Mouse (Mus musculus): Measurements from ENCODE around the gene Timp3.

Timp3 gene

DNA sequence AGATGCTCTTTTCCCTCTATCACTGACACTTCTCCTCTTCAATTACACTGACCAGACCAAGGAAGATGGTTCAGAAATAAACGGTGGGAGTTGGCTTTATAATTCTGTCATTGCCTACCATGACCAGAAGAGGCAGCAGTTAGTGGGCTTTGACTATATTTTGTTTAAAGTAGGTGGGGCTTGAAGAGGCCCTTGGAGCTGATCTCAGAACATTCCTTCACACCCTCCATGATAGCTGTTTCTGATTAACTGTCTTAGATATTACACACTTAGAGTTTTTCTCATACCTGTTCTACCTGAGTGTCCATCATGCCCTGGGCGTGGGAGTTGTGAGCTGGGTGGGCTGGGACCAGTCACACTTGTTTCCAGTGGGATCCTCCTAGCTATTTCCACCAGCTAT lies 28.5 kb downstream of the Timp3 start:
- DNase-seq (ENCODE audit: low spot score in 2 of 2), result no peak

DNA sequence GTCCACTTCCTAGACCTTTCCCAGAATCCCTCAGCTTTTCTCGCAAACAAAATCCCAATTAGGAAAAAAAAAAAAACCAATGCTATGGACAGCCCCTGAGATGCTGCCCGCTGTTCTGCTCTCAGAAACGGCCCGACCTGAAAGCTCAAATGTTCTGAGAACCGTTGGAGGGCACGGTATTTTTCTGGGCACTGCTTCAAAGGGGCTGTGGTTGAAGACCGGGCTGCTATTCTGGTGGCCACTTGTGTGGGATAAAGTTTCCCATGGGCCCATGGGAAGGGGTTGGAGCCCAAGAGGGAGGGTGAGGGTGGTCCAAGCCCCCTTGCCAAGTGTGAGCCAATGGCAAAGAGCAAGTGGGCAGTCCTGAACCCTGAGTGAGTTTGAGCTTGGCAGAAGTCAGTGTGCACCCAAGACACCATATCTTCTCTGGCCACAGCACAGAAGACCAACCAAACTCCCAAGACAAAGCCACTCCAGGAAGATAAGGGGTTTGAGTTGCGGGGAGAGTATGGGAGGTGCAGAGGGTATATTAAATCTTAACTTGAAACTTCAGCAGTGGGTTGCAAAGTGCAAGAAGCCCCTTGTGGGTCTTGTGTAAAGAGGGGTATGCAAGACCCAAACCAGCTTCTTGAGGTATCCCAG lies 29.2 kb downstream of the Timp3 start:
- DNase-seq (ENCODE audit: low spot score in 2 of 2), result no peak

DNA sequence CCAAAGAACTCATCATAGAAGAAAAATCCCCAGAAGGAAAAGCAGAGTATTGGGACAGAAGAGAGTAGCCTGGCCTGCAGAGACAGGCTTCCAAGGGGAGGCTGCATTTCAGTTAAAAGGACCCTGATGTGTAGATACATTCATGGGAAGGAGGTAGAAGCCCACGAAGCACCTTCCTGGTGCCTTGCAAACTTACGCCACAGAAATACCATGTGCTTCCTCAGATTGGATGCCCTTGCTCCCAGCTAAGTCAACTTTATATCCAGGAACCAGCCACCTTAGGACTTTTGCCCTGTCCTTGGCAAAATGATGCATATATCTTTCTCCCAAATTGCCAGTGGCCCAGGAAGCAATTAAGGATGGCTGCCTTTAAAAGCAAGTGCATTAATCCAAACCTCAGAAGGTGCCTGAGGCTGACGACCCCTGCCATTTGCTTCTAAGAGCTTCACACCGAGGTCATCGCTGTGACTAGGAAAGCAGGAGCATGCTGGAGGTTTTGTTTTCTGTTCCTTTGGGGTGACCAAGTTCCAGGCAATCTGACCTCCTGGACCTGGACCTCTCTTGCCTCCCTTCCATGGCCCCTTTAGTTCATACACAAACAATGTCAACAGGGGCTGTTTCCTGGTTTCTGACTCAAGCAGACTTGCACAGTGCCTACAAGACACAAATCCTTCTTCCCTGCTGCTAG lies 31.0 kb downstream of the Timp3 start:
- no peak for DNase-seq (ENCODE audit: low spot score in 2 of 2)

DNA sequence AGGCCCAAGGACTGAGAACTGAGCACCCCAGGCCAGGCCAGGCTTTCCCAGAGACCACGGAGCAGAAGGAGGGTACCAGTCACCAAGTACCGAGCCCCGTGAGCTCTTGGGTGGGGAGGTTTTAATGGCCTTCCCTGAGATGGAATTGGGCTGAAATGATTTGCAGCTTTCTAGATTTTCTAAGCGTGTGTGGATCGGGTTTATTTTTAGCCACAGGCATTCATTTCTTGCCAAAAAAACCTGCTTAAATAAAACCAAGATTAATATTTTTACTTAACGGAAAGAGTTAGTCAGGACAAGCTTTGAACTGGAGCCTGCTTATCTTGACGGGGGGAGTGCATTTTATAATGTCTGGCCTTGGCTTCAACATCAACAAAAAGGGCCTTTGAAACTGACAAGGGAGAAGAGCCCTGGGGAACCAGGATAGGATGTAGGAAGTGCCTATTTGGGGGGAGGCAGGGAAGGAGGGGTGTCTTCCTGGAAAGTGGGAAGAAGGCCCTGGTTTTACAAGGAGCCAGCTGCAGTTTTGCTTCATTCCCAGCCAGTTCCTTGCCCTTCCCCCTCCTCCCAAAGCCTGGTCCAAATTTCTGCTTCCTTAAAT lies 31.6 kb downstream of the Timp3 start:
- no peak for DNase-seq (ENCODE audit: low spot score in 2 of 2)

DNA sequence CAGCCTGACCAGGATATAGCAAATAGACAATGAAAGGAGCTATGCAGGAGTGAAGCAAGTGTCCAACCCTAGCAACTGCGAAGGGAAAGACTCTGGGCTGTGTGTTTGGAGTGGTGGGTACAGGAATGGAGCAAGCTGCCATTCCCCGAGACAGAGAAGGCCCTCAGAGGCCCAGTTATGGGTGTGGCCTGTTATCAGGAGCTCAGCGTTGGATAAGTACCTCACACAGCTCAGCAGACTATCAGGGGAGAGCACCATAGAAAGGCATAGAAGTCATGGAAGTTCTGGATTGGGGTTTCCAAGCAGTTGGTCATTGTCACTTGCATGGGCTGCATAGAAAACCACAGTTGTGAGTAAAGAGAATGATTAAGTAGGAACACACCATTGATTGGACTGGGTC lies 32.8 kb downstream of the Timp3 start:
- DNase-seq (ENCODE audit: low spot score in 2 of 2), result no peak

DNA sequence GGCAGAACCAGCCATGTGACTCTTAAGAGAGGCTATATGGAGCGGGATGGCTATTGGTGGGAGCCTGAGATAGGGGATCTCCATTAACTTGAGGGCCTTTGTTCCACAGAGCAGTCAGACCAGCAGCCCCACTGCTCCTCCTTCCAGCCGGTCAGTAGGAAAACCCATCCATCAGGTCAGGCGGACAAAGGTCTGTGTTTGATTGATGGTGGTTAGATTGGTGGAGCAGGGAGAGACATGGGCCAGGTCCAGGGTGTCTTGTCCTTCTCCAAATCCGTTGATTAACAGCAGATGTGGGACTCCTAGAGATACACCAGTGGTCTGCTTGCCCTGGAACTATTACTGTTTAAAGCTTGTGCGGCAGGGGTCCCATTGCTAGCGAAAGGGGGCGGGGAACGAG lies 34.4 kb downstream of the Timp3 start:
- no peak for DNase-seq (ENCODE audit: low spot score in 2 of 2)

DNA sequence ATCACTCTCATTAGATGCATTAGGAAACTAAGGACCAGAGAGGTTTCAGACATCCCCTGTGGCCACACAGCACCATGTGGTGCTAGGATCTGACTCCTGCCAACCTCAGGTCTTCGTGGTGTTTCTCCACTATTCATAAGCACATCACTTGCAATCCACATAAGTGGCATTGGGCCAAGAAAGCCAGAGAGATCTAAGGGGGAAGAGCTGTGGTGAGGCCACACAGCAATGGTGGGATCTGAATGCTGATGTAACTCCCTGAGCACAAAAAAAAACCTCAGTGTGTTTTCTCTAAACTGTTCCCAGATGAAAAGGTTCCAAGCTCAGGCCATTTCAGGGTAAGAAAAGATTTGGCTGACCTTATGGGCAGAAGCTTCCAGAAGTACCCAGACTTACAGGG lies 36.3 kb downstream of the Timp3 start:
- no peak for DNase-seq (ENCODE audit: low spot score in 2 of 2)

DNA sequence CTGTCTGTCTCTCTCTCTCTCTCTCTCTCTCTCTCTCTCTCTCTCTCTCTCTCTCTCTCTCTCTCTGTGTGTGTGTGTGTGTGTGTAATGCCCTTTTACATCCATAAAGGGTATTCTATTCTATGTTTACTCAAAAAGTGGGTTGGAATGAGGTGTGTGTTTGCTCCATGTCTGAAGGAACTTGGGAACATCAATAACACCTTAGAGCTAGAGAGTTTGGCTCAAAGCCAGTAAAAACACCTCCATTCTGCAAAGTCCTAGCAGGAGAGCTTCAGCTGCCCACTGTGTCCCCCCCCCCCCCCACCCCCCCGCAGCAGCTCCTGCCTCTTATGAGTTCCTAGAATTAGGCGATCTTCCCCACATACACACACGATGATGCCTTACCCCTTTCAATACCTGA lies 37.1 kb downstream of the Timp3 start:
- DNase-seq (ENCODE audit: low spot score in 2 of 2), result no peak

DNA sequence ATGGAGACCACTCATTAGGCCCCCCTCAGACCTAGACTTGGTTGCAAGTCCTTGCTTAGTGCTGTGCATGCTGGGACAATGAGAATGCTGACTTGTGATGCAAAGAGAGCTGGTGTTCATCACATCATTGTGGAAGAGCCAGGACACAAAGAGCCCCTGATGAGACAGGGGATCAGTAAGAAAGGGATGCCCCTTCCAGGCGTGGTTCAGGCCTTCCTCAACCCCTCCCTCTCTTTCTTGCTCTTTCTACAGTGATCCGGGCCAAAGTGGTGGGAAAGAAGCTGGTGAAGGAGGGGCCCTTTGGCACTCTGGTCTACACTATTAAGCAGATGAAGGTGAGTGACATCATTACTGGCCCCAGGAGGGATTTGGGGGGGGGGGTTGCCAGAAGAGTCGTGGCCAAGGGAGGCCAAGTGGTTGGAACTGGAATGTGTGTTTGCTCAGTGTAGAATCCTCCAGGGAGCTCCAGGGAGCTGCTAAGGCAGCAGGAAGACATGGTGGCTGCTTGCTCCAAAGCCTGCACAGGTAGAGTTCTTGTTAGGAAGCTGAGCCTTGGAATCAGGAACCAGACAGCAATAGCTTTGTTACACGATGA lies 38.0 kb downstream of the Timp3 start:
- DNase-seq (ENCODE audit: low spot score in 2 of 2), result no peak

DNA sequence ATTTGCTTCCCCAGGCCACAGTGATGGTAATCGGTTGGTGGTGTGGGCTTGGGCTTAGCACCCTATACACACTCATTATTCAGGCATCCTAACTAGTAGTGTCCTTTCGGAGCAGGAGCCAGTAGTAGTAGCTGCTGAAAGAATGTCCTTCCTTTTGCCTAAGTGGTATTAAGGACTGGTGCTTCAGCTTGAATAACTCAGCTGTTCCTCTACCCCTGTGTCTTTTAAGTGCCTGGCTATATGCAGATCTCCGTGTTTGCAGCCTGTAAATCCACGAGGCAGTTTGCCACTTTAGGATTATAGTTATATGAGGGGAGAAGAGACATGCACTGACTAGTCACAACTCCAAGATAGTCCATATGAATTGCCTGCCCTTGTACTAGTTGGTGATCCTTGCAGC lies 38.9 kb downstream of the Timp3 start:
- DNase-seq (ENCODE audit: low spot score in 2 of 2), result no peak

DNA sequence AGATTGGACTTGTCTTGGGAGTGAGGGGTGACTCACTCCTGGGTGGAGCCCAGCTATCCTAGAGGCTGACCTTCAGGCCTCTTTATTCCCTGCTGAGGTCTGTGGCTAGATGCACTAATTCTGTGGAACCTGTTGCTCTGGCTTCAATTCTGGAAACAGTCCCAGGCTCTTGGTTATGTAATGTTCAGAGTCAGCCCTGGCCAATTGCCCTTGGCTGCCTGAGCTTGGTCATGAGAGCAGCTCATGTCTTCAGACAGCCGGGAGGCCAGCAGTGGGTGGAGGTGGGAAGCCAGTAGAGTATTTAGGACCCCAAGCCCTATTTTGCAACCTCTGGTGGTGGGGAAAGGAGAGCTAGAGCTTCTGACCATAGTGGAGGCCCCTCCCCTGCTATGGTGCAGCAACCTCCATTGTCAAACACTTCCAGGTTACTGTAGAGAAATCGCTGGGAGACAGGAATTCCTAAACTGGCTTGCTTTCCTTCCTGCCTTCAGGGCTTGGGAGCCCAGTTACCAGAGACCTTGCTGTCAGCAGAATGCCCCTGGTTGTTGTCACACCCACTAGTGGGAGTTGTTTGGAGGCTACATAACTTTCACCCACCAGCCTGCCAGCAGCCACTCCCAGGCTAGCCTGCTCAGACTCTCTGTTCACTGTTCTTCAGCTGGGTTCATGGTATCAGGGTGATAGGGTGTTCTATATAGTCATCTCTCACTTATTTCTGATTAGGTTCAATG lies 39.6 kb downstream of the Timp3 start:
- no peak for DNase-seq (ENCODE audit: low spot score in 2 of 2)

DNA sequence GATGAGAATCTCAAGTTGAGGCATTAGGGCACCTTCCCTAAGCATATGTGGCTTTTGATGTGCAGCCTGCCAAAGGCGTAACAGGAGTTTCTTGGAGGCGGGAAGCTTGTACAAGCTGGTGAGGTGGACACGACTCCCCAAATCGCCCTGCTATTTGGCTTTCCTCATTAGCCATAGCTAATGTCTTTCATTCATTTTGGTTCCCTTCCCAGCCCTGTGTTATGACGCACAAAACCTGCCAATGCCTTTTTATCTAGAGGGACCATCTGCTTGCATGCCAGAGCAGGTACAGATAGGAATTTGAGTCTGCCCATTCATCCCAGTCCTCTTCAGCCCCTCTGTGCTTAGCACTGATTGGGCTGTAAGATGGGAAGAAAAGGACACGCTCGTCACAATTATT lies 40.2 kb downstream of the Timp3 start:
- DNase-seq (ENCODE audit: low spot score in 2 of 2), result no peak

DNA sequence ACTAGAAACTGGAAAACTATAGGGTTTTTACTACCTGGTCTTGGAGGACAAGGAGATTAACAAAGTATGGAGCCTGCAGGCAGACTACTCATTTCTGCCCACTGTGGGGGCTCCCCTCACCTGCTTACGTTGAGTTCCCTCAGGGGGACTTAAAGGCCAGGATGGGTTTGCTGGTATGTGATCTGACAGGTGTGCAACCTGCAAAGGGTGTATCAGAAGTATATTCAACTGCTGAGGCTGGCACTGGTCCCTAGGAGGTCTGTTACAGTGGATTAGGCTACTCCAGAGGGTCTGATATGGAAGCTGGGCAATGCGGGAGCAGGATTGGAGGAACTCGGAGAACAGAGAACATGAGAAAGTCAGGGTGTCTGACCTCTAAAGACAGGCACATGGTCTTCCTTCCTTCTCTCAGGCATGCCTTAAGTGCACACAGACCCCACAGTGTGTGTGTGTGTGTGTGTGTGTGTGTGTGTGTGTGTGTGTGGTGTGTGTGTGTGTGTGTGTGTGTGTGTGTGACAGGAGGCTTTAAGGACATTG lies 40.9 kb downstream of the Timp3 start:
- DNase-seq (ENCODE audit: low spot score in 2 of 2), result no peak

DNA sequence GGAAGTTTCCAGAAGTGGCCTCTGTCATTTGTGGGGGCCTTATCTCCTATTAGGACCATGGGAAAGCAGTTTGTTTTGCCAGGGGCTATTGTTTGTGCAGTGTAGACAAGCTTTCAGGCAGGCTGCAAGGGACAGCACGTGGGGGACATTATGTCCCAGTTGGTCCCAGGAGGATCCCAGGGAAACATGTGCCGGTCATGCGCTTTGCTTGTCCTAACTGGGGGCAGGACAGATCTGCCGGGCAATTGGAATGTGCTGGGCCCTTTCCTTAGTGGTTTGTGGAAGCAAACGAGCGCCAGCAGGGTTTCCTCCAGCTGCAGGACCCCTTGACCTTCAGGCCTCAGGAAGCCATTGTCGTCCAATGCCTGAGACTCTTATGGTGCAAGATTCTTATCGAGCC lies 41.4 kb downstream of the Timp3 start:
- no peak for DNase-seq (ENCODE audit: low spot score in 2 of 2)

DNA sequence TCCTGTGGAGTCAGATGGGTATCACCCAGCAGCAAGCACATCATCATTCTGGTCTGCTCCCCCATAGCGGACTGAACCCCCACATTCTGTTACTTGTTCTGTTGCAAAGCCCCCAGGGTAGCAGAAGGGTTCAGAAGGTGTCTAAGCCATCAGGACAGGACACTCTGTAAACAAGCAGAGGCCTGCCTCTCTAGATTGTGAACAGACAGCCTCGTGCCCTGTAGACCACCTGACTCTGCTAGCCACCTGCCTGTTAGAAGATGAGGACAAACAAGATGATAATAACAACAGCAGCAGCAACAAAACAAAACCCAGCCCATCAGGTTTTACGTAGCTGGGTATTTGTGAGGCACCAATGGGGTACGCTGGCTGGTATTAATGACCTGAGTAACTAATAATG lies 42.0 kb downstream of the Timp3 start:
- no peak for DNase-seq (ENCODE audit: low spot score in 2 of 2)

DNA sequence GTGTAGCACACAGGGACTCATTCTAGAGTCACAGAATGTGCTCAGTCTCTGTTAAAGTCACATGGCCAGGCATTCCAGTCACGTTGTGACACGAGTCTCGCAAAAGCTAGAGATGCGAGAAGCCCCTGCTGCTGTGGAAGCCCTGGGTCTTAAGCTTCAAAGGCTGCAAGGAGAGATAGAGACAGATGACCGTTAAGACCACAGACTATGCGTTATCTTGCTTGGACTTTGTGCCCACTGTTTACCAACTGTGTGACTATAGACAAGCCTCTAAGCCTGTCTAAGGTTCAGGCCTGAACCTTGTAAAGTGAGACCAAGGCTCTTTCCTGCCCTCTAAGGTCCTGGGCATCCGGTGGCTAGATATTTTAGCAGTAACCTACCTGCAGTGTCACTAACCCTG lies 42.5 kb downstream of the Timp3 start:
- DNase-seq (ENCODE audit: low spot score in 2 of 2), result no peak

DNA sequence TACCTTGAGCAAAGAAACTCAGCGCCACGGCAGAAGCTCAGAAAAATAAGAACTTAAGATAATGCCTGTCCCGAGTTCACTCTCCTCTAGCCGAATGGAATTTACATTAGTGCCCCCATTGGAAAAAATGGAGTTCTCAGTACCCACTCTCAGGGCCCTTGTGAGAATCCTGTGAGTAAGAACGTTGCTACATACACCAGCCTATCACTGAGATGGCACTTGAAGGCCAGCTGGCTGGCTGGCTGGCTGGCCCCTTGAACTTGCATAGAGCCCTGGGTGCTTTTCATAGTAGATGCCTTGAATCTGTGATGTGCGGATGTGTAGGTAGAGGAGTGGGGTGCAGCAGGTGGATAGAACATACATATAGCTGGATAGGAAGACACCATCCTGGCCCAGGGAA lies 43.2 kb downstream of the Timp3 start:
- DNase-seq (ENCODE audit: low spot score in 2 of 2), result no peak

DNA sequence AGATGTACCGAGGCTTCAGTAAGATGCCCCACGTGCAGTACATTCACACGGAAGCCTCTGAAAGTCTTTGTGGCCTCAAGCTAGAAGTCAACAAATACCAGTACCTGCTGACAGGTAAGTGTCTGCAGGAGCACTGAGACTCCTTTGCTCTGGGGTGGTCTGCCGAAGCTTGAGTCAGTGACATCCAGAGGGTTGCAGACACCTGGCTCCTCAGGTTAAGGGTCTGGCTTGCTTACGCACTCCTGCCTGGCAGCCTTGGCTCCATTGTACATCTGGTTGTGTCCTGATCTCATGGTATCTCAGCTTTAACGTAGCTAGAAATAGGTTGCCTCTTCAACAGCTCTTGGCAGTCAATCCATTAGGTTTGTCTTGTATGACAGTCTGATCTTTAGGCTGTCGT lies 43.8 kb downstream of the Timp3 start:
- no peak for DNase-seq (ENCODE audit: low spot score in 2 of 2)

DNA sequence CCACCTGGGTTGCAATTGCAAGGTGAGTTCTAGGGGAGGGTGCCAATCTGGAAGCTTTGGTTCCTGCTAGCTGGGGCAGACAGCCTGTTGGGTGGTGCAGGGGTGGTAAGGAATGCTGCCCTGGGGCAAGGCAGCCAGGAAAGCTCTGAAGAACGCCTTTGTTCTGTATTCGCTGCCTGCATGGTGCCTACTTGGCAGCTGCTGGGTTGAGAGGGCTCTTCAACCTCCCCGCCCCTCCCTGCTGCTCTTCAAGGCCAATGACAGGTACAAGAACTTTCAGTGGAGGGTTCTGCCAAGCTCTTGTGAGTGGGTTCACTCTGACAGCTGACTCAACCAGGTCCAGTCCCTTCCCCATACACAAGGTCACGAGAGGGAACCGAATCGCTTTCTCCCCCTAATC lies 44.5 kb downstream of the Timp3 start:
- DNase-seq (ENCODE audit: low spot score in 2 of 2), result no peak

DNA sequence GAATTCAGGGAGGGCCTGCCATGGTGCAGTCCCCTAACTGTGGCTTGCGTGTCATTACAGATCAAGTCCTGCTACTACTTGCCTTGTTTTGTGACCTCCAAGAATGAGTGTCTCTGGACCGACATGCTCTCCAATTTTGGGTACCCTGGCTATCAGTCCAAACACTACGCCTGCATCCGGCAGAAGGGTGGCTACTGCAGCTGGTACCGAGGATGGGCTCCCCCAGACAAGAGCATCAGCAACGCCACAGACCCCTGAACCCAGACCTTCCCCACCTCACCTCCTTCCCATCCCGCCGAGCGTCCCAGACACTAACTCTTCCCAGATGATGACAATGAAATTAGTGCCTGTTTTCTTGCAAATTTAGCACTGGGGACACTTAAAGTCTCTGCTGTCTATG lies 45.5 kb downstream of the Timp3 start:
- DNase-seq (ENCODE audit: low spot score in 2 of 2), result no peak

DNA sequence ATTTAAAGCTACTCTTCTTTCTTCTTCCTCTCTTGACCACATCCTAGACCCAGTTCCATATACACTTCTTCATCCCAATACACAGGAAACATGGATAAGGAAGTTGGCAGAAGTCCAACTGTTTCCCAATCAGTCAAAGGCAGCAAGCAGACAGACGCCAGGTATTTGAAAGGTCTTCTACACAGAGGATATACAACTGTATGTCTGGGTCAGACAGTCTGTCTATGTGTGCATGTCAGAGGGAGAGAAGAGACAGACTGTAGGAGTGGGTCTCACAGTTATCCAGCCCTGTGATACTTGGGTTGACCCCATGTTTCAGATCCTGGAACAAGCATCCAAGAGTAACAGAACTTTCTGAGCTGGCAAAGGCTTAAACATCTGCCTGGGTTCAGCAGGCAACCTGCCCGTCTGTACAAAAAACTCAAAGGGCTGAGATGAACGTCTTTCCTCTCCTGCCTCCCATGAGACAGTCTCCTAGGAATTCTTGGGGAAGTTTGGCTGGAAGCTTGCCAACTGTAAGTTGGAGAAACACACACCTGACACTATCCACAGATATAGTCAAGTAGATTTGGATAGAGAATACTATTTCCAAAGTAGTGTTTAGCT lies 46.2 kb downstream of the Timp3 start:
- DNase-seq (ENCODE audit: low spot score in 2 of 2), result no peak

DNA sequence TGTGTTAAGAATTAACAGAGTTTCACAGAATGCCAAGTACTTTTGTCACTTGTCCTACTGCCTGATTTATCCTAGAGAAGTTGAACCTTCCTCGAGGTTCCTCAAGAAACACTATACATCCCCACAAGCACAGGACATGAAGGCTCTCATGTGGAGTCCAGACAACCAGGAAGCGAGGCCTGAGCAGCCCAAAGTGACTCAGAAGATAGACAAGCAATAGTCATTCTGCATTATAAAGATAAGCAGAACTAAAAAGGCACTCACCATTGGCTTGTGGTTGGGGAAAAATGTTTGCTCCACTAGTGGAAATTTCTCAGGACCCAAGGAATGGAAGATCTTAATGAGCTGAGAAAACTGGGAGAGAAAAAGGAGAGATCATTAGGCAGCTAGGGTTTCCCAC lies 51.1 kb downstream of the Timp3 start:
- DNase-seq (ENCODE audit: low spot score in 2 of 2), result no peak

Measured in spleen, postnatal 4 days (tissue).